Mouse (Mus musculus): ENCODE data around the gene Bach2. TPM values are rescaled to one million over a fixed set of nuclear protein-coding genes. Genes with fewer than 3 reads are reported as not detected.

Gene Bach2
- polyA plus RNA-seq, 1 experiment from 2014 or later, result 16.4 TPM

DNA sequence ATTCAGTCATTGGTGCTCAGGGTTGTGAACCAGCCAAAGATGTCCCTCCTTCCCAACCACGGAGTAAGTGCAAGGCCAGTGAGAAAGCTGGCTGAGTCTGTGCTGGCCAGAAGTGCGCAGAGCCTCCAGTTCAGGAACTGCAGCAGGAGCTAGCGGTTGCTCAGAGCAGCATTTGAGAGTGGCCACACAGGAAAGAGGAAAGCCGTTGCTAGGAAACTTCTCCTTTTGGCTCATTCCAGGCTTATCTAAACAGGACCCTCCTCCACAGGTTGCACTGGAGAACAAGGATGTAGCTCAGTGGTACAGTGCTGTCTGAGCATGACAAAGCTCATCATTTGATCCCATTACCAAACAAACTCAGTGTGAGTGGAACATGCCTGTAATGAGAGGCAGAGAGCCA is 114.2 kb downstream of the Bach2 start:
- DNase-seq (ENCODE audit: low spot score), result no peak
- 0 out of 2 replicates have a peak overlapping the region, but pooled peaks have one; percentile 26 for H3K27ac ChIP-seq (replicated peaks; ENCODE audit: low read depth, low read length)
- no peak overlapping the region for H3K4me2 ChIP-seq (ENCODE audit: low read depth, severe bottlenecking)
- 54% methylated on average over 4 of the region's 4 CpGs for WGBS
- H3K27me3 ChIP-seq (ENCODE audit: control insufficient read depth, insufficient read depth, low read length), result no peaks in the 10 kb centered on the region
- H3K4me3 ChIP-seq (ENCODE audit: low read depth, low read length), result no peak overlapping the region
- no peak overlapping the region for H3K9ac ChIP-seq (ENCODE audit: low read length)
- H3K36me3 ChIP-seq (ENCODE audit: control insufficient read depth, insufficient read depth, low read length), result no peaks in the 10 kb centered on the region
- no peaks in the 10 kb centered on the region for H3K9me3 ChIP-seq (ENCODE audit: control insufficient read depth, low read length)
- H3K4me1 ChIP-seq (ENCODE audit: control insufficient read depth, insufficient read depth, low read length), result peaks cover 16% of the 10 kb centered on the region
- ATAC-seq (ENCODE audit: insufficient number of reproducible peaks, low FRiP score, low TSS enrichment, low read depth), result no peak

DNA sequence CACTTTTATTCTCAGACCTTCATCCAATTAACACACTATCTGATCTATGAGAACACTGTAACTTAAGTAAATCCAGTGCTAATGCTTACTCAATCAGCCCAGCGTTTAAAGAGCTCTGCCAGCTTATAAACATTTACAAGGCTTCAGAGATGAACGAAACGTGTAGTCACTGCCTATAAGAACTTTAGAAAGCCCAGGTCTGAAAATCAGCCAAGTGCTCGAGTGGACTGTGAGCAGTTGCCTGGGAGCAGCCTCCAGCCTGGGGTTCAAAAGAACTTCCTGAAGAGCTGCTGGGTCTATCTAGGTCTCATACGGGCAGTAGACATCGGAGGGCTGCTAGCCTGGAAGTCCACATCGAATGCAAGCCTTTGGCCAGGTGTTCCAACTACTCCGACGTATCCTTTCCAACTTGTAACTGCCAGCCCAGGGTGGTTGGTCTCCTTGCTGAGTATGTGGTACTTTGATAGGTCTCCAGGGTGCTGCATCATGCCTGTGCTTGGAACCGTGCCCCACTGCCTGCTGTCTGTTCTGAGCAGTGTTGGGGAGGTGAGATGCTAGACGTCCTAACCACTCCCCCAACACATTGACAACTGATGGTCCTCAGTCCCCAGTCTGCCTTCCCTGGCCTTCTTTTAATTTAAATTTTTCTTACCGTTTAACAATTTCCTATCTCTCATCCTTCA is 117.5 kb downstream of the Bach2 start:
- no peak for DNase-seq (ENCODE audit: low spot score)
- WGBS, result 74% methylated on average over 12 of the region's 12 CpGs
- Histone ChIP-seq H3K4me1 (ENCODE audit: control insufficient read depth, insufficient read depth, low read length) (peaks cover 30% of the 10 kb centered on the region), H3K4me3 (ENCODE audit: low read depth, low read length) (no peak overlapping the region), H3K36me3 (ENCODE audit: control insufficient read depth, insufficient read depth, low read length) (no peaks in the 10 kb centered on the region), H3K27me3 (ENCODE audit: control insufficient read depth, insufficient read depth, low read length) (no peaks in the 10 kb centered on the region), H3K4me2 (ENCODE audit: low read depth, severe bottlenecking) (no peak overlapping the region), H3K9me3 (ENCODE audit: control insufficient read depth, low read length) (no peaks in the 10 kb centered on the region), H3K27ac (replicated peaks; ENCODE audit: low read depth, low read length) (no peak overlapping the region), H3K9ac (ENCODE audit: low read length) (no peak overlapping the region)
- ATAC-seq (ENCODE audit: insufficient number of reproducible peaks, low FRiP score, low TSS enrichment, low read depth), result no peak

- 84% methylated on average over 12 of the region's 12 CpGs for WGBS
- no peak overlapping the region for H3K27ac ChIP-seq (replicated peaks; ENCODE audit: low read depth, low read length)
- no peaks in the 10 kb centered on the region for H3K9me3 ChIP-seq (ENCODE audit: control insufficient read depth, low read length)
- no peak overlapping the region for H3K4me3 ChIP-seq (ENCODE audit: low read depth, low read length)
- H3K9ac ChIP-seq (ENCODE audit: low read length), result no peak overlapping the region
- no peaks in the 10 kb centered on the region for H3K27me3 ChIP-seq (ENCODE audit: control insufficient read depth, insufficient read depth, low read length)
- ATAC-seq (ENCODE audit: insufficient number of reproducible peaks, low FRiP score, low TSS enrichment, low read depth), result no peak
- no peak overlapping the region for H3K4me2 ChIP-seq (ENCODE audit: low read depth, severe bottlenecking)
- DNase-seq (ENCODE audit: low spot score), result no peak
- no peaks in the 10 kb centered on the region for H3K36me3 ChIP-seq (ENCODE audit: control insufficient read depth, insufficient read depth, low read length)
- H3K4me1 ChIP-seq (ENCODE audit: control insufficient read depth, insufficient read depth, low read length), result peaks cover 19% of the 10 kb centered on the region
Observed at GRCm38 (mm10) chr4:32357996-32358600, 119.5 kb downstream of the Bach2 start.

DNA sequence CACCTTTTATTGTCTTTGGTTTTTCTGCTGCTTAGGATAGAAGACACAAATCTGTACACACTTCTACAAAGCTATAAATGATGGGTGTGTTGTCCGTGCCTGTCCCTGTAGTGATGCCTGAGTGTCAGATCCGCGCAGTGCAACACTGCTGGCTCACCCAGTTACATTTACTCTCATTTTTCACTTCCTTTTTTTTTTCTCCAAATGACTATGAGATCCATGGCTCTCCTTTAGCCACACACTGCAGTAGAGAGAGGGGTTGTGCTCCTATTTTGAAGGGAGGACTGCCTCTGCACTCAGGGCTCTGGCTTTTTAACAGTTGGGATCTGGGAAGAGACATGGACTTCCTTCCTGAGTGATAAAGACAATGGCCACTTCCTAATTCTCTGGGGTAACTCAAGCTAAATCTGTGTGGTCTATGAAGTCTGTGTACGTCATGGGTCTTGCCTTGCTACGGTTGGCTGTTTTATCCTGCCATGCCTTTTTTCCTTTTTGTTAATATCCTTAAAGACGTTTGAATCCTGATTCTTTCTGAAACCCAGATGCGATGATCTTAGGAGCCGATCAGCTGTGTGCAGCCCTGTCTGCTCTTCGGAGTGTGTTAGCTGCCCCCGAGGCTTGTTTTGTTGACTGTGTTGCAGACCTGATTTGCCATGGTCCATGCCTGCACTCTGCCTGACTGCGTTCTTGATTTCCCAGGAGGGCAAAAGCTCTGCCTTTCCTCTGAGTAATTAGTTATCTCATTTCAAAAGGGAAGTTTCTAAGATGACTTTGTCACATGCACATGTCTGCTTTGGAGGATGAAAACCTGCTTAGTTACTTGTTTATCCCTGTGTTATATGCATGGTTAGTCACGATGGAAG is 120.2 kb downstream of the Bach2 start:
- 0 out of 2 replicates have a peak overlapping the region, but pooled peaks have one; percentile 21 for H3K27ac ChIP-seq (replicated peaks; ENCODE audit: low read depth, low read length)
- no peak overlapping the region for H3K4me2 ChIP-seq (ENCODE audit: low read depth, severe bottlenecking)
- ATAC-seq (ENCODE audit: insufficient number of reproducible peaks, low FRiP score, low TSS enrichment, low read depth) (no peak), DNase-seq (ENCODE audit: low spot score) (no peak)
- no peaks in the 10 kb centered on the region for H3K27me3 ChIP-seq (ENCODE audit: control insufficient read depth, insufficient read depth, low read length)
- no peaks in the 10 kb centered on the region for H3K9me3 ChIP-seq (ENCODE audit: control insufficient read depth, low read length)
- no peak overlapping the region for H3K4me3 ChIP-seq (ENCODE audit: low read depth, low read length)
- no peaks in the 10 kb centered on the region for H3K36me3 ChIP-seq (ENCODE audit: control insufficient read depth, insufficient read depth, low read length)
- no peak overlapping the region for H3K9ac ChIP-seq (ENCODE audit: low read length)
- 76% methylated on average over 12 of the region's 12 CpGs for WGBS
- peaks cover 23% of the 10 kb centered on the region for H3K4me1 ChIP-seq (ENCODE audit: control insufficient read depth, insufficient read depth, low read length)

DNA sequence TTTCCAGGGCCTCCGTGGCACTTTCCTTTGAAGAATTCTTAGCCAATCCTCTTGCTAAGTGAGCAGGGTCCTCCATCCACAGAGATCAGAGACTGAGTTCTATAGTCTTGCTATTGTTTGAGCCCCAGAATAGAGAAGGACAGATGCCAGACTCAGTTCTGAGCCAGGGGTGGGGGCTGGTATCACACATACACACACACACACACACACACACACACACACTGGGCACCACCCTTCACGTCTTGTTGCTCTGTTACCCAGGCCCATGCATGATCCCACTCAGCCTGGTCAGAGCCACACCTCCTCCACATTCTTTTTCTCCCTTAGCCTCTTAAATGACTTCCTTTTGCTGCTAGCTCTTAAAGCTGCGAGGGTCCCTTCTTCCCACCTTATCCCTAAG is 121.0 kb downstream of the Bach2 start:
- H3K9me3 ChIP-seq (ENCODE audit: control insufficient read depth, low read length), result no peaks in the 10 kb centered on the region
- H3K4me2 ChIP-seq (ENCODE audit: low read depth, severe bottlenecking), result no peak overlapping the region
- H3K4me1 ChIP-seq (ENCODE audit: control insufficient read depth, insufficient read depth, low read length), result peaks cover 31% of the 10 kb centered on the region
- DNase-seq (ENCODE audit: low spot score) (no peak), ATAC-seq (ENCODE audit: insufficient number of reproducible peaks, low FRiP score, low TSS enrichment, low read depth) (no peak)
- no peak overlapping the region for H3K9ac ChIP-seq (ENCODE audit: low read length)
- no peak overlapping the region for H3K4me3 ChIP-seq (ENCODE audit: low read depth, low read length)
- no peak overlapping the region for H3K27ac ChIP-seq (replicated peaks; ENCODE audit: low read depth, low read length)
- no peaks in the 10 kb centered on the region for H3K27me3 ChIP-seq (ENCODE audit: control insufficient read depth, insufficient read depth, low read length)
- H3K36me3 ChIP-seq (ENCODE audit: control insufficient read depth, insufficient read depth, low read length), result no peaks in the 10 kb centered on the region
- WGBS, result 64% methylated on average over 3 of the region's 3 CpGs

DNA sequence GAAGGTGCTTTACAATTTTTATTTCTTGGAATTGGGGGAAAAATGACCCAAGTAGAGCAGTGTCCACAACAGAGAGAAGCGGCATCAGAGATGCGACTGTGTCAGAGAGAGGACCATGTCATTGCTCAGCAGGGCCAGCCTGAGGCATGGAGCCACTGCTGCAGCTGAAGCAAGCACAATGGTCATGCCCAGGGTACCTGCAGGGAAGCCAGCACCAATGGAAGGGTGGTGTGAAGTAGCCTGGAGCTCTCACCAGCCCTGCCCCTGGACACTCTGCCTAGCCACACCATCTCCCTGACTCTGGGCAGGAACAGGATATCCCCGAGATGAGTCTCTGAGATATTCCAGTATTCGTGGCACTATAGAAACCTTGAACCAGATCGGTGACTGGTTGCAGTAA is 121.9 kb downstream of the Bach2 start:
- no peak for ATAC-seq (ENCODE audit: insufficient number of reproducible peaks, low FRiP score, low TSS enrichment, low read depth)
- Histone ChIP-seq H3K9ac (ENCODE audit: low read length) (no peak overlapping the region), H3K4me3 (ENCODE audit: low read depth, low read length) (no peak overlapping the region), H3K9me3 (ENCODE audit: control insufficient read depth, low read length) (no peaks in the 10 kb centered on the region), H3K4me1 (ENCODE audit: control insufficient read depth, insufficient read depth, low read length) (peaks cover 34% of the 10 kb centered on the region), H3K27me3 (ENCODE audit: control insufficient read depth, insufficient read depth, low read length) (no peaks in the 10 kb centered on the region), H3K36me3 (ENCODE audit: control insufficient read depth, insufficient read depth, low read length) (no peaks in the 10 kb centered on the region), H3K4me2 (ENCODE audit: low read depth, severe bottlenecking) (no peak overlapping the region), H3K27ac (replicated peaks; ENCODE audit: low read depth, low read length) (no peak overlapping the region)
- WGBS, result 92% methylated on average over 5 of the region's 5 CpGs
- no peak for DNase-seq (ENCODE audit: low spot score)

DNA sequence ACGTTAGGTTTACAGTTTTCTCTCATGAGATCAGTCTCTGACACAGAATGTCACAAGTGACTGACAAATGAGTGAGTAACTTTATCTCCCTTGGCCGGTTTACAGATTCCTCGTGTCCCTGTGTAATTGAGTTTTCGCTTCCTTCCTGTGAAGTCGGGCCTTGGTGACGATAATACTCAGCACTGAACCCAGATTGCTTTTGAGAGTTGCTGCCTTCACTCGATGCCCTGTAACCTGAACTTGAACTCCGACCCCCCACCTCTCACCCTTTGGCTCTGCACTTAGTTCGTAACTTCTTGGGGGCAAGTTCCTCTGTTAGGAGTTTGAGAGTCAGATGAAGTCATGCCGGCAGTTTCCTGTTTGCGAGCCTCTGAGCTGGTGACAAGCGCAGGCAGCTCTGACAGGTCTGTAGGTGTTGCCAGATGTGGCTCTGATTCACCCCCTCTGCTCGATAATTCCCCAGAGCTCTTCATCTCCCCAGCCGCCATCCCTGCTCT is 124.9 kb downstream of the Bach2 start:
- ATAC-seq (ENCODE audit: insufficient number of reproducible peaks, low FRiP score, low TSS enrichment, low read depth) (no peak), DNase-seq (ENCODE audit: low spot score) (no peak)
- Histone ChIP-seq H3K27me3 (ENCODE audit: control insufficient read depth, insufficient read depth, low read length) (no peaks in the 10 kb centered on the region), H3K4me1 (ENCODE audit: control insufficient read depth, insufficient read depth, low read length) (peaks cover 35% of the 10 kb centered on the region), H3K36me3 (ENCODE audit: control insufficient read depth, insufficient read depth, low read length) (no peaks in the 10 kb centered on the region; the same call in 1 of the 2 replicates), H3K9me3 (ENCODE audit: control insufficient read depth, low read length) (no peaks in the 10 kb centered on the region), H3K4me2 (ENCODE audit: low read depth, severe bottlenecking) (no peak overlapping the region), H3K27ac (replicated peaks; ENCODE audit: low read depth, low read length) (no peak overlapping the region), H3K9ac (ENCODE audit: low read length) (no peak overlapping the region), H3K4me3 (ENCODE audit: low read depth, low read length) (no peak overlapping the region)
- 21% methylated on average over 14 of the region's 14 CpGs for WGBS

- Histone ChIP-seq H3K9me3 (ENCODE audit: control insufficient read depth, low read length) (no peaks in the 10 kb centered on the region), H3K4me3 (ENCODE audit: low read depth, low read length) (no peak overlapping the region), H3K36me3 (ENCODE audit: control insufficient read depth, insufficient read depth, low read length) (no peaks in the 10 kb centered on the region; the same call in 1 of the 2 replicates), H3K27ac (replicated peaks; ENCODE audit: low read depth, low read length) (no peak overlapping the region), H3K27me3 (ENCODE audit: control insufficient read depth, insufficient read depth, low read length) (no peaks in the 10 kb centered on the region), H3K4me2 (ENCODE audit: low read depth, severe bottlenecking) (no peak overlapping the region), H3K9ac (ENCODE audit: low read length) (no peak overlapping the region), H3K4me1 (ENCODE audit: control insufficient read depth, insufficient read depth, low read length) (peaks cover 23% of the 10 kb centered on the region)
- no peak for DNase-seq (ENCODE audit: low spot score)
- no peak for ATAC-seq (ENCODE audit: insufficient number of reproducible peaks, low FRiP score, low TSS enrichment, low read depth)
- 31% methylated on average over 13 of the region's 13 CpGs for WGBS
Observed at GRCm38 (mm10) chr4:32365144-32365907, 126.7 kb downstream of the Bach2 start.
